Mouse (Mus musculus) gastrocnemius, postnatal 10 days (tissue): ENCODE measurements around the gene Zfp120. TPM values are rescaled to one million over a fixed set of nuclear protein-coding genes. Genes with fewer than 3 reads are reported as not detected.
"Not testable (repeated sequence)": the region's sequence is repeated elsewhere in the genome, so short reads cannot be mapped to it uniquely, and the experiment has no call there.

Source experiments
- DNase-seq: peaks from one replicate; pipeline ENCODE4 v3.0.0; 2021; ENCODE audit warnings: mixed read lengths
- long read RNA-seq, 2 experiments: library from polyadenylated mRNA; stranded (forward); transcript quantifications; one replicate each; pipeline ENCODE4 v2.0.0; 2021
- total RNA-seq, 2 experiments: library from RNA; stranded (reverse); gene quantifications; 2 replicates each; pipeline ENCODE4 v1.2.3; 2021

Gene Zfp120
- total RNA-seq = 1 to 10 TPM; 7.0 to 7.5 TPM
- long read RNA-seq, experiment 1, full-length matches to known transcripts = 16 of 18 reads
- long read RNA-seq, experiment 1, partial matches to known transcripts = 0 of 18 reads
- long read RNA-seq, experiment 1, other reads (novel, unspliced or antisense) = 2 of 18 reads
- long read RNA-seq, experiment 2, full-length matches to known transcripts = 15 of 15 reads
- long read RNA-seq, experiment 2, partial matches to known transcripts = 0 of 15 reads
- long read RNA-seq, experiment 2, other reads (novel, unspliced or antisense) = 0 of 15 reads

GRCm38 (mm10) chr2:150136435-150136897 lies at the start of gene Zfp120:
Gene Zfp120, minus strand, starts transcription at chr2:150136708.
- DNase-seq = peak; percentile 68

- DNase-seq = not testable (repeated sequence)
These were observed 45.1 kb upstream of the Zfp120 start, which contains the start of gene Gm14139 for GRCm38 (mm10) chr2:150181570-150181999. Gene Gm14139, plus strand, starts transcription at chr2:150181755.

GRCm38 (mm10) chr2:150181046-150181445 lies 44.5 kb upstream of the Zfp120 start:
- not testable (repeated sequence) for DNase-seq

- not testable (repeated sequence) for DNase-seq
These were observed 43.1 kb upstream of the Zfp120 start, which contains the start of gene Gm10770 for GRCm38 (mm10) chr2:150179579-150179978. Gene Gm10770, minus strand, starts transcription at chr2:150179679.

GRCm38 (mm10) chr2:150173833-150174232 lies 37.3 kb upstream of the Zfp120 start:
- DNase-seq = no peak

GRCm38 (mm10) chr2:150166703-150167102 lies 30.2 kb upstream of the Zfp120 start:
- no peak for DNase-seq

GRCm38 (mm10) chr2:150132773-150133172 lies 3.7 kb downstream of the Zfp120 start:
- no peak for DNase-seq

GRCm38 (mm10) chr2:150132002-150132401 lies 4.5 kb downstream of the Zfp120 start:
- not testable (repeated sequence) for DNase-seq

- no peak for DNase-seq
These were observed 25.1 kb downstream of the Zfp120 start for GRCm38 (mm10) chr2:150111247-150111912.

- not testable (repeated sequence) for DNase-seq
These were observed 36.9 kb downstream of the Zfp120 start for GRCm38 (mm10) chr2:150099618-150100017.

Other genes with a start within 250 kb of the Zfp120 start
- not detected for gene Gm10770, start 43.0 kb upstream of the Zfp120 start, total RNA-seq
- not detected for gene Gm14139, start 45.0 kb upstream of the Zfp120 start, total RNA-seq
- gene Zfp937, start 81.4 kb upstream of the Zfp120 start, total RNA-seq = 1 to 10 TPM; 3.6 to 3.7 TPM
- gene Gm21994, start 118.9 kb upstream of the Zfp120 start, total RNA-seq = 1 to 10 TPM; 3.1 to 3.8 TPM
- gene Gm14124, start 120.8 kb upstream of the Zfp120 start, total RNA-seq = under 1 TPM in 1 of 2 experiments, not detected in 1; 0.20 TPM
- gene Gm10130, start 187.0 kb upstream of the Zfp120 start, total RNA-seq = 1 to 10 TPM; 1.1 to 3.1 TPM
- gene 3300002I08Rik, start 226.1 kb upstream of the Zfp120 start, total RNA-seq = 1 to 10 TPM; 1.6 to 2.7 TPM